Mouse (Mus musculus): ENCODE measurements at regions not wholly inside any gene's neighbourhood (a gene's known extent, or its start where the extent isn't known, plus 50 kb on each side); places are given as distances from the start of the nearest gene placed in this dataset.

DNA sequence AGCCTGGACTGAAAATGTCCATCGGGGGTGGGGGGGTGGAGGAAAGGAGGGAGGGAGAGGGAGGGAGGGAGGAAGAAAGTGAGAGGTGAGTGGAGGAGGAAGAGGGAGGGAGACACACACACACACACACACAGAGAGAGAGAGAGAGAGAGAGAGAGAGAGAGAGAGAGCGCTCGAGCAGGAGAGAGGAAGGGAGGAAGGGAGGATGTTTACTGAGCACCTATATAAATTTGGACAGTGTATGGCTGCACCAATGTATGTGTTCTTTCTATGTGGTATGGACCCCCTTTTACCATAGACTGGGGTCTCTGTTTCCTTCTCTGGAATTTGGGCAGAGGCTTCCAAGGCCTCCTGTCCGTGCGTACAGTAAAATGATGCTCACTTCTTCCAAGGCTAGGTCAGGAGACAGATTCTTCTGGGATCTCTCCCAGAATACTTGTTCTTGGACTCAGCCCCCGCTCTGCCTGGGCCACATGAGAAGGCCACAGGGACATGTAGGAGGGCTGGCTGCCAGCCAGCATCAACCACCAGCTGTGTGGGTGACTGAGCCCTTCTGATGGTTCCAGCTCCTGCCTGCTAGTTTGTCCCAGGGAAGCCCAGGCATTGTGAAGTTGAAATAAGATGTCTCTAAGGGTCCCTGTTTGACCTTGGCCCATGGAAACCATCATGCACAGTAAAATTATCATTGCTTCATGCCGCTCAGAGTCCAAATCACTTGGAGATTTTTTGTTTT is 120.2 kb upstream of the Usp9x start:
- TF ChIP-seq TAL1 (IDR thresholded peaks at IDR 0.05; ENCODE audit: low read length) (no peak), GATA1 (IDR thresholded peaks at IDR 0.05; ENCODE audit: low read length) (no peak)

Measured in erythroblast, embryonic 14.5 days (primary cell).